Mouse (Mus musculus) cerebellum, adult 2 months (tissue): ENCODE measurements around the gene Lpcat2b. TPM values are rescaled to one million over a fixed set of nuclear protein-coding genes. Genes with fewer than 3 reads are reported as not detected.

ENCODE experiments used
- DNase-seq, 2 experiments: peaks; one replicate each; pipeline ENCODE4 v3.0.0; 2021
- H3K27ac ChIP-seq: fragments of 200-500 bp; 2 replicates; pipeline ENCODE4 v1.5.1; 2012; ENCODE audit warnings: low read length, control low read depth, inconsistent platforms; ENCODE audit not compliant: insufficient read depth
- H3K27me3 ChIP-seq: fragments of 200-500 bp; 2 replicates; pipeline ENCODE4 v1.6.1; 2012; ENCODE audit warnings: inconsistent platforms, mild to moderate bottlenecking, low read length, moderate library complexity; ENCODE audit not compliant: control insufficient read depth, insufficient read depth
- H3K4me1 ChIP-seq: fragments of 200-500 bp; 2 replicates; pipeline ENCODE4 v1.6.1; 2011; ENCODE audit warnings: low read length; ENCODE audit not compliant: control insufficient read depth, insufficient read depth
- H3K4me3 ChIP-seq: fragments of 200-500 bp; replicated peaks from 2 replicates; pipeline ENCODE3; 2011; ENCODE audit warnings: mild to moderate bottlenecking, low read depth, low read length, control low read depth; ENCODE audit not compliant: insufficient read depth
- CTCF ChIP-seq: fragments of 200-500 bp; IDR thresholded peaks from 2 replicates; pipeline ENCODE4 v1.5.1; 2011; ENCODE audit warnings: low read depth, mild to moderate bottlenecking, control low read depth, low read length, moderate library complexity, borderline replicate concordance; ENCODE audit not compliant: insufficient read depth
- POLR2A ChIP-seq: fragments of 200-500 bp; IDR thresholded peaks from 2 replicates; pipeline ENCODE4 v1.6.1; 2011; ENCODE audit warnings: low read length, control low read depth, borderline replicate concordance; ENCODE audit not compliant: insufficient read depth
- WGBS: fragments of 180-500 bp; shearing (Covaris S2); methylation state at CpG from one replicate; pipeline ENCODE4 v1.1.7; 2018; 5-methylcytosine and 5-hydroxymethylcytosine counted together
- polyA plus RNA-seq: library from polyadenylated mRNA; depleted of rRNA; stranded (reverse); fragments of >200 nt; gene quantifications from 2 replicates; pipeline ENCODE4 v1.2.3, GENCODE M21; 2012; rRNA removed

The Lpcat2b gene
- polyA plus RNA-seq, 1 experiment, result 0.05 TPM

- TF ChIP-seq CTCF (no peak), POLR2A (no peak)
- no peaks in the 10 kb centered on the region for H3K4me1 ChIP-seq
- peak in 1 of 2 experiments; percentile 13 for DNase-seq
- no peak overlapping the region for H3K27ac ChIP-seq
- no peak overlapping the region for H3K4me3 ChIP-seq
- H3K27me3 ChIP-seq, result no peaks in the 10 kb centered on the region
- WGBS, result 77% methylated on average over 5 of the region's 5 CpGs
These were observed 18.9 kb downstream of the Lpcat2b start for GRCm38 (mm10) chr5:107450299-107450698.

- Histone ChIP-seq H3K27ac (no peak overlapping the region), H3K4me1 (no peaks in the 10 kb centered on the region), H3K4me3 (no peak overlapping the region), H3K27me3 (no peaks in the 10 kb centered on the region)
- no peak for TF ChIP-seq POLR2A
- TF ChIP-seq CTCF, result no peak
- DNase-seq, result no peak
- WGBS, result 94% methylated on average over 4 of the region's 4 CpGs
These were observed 31.1 kb downstream of the Lpcat2b start for GRCm38 (mm10) chr5:107462147-107463076.

GRCm38 (mm10) chr5:107466501-107466900, 35.2 kb downstream of the Lpcat2b start:
- Histone ChIP-seq H3K4me1 (no peaks in the 10 kb centered on the region), H3K27ac (no peak overlapping the region), H3K27me3 (no peaks in the 10 kb centered on the region), H3K4me3 (no peak overlapping the region)
- DNase-seq, result no peak
- 42% methylated on average over 5 of the region's 5 CpGs for WGBS
- TF ChIP-seq POLR2A (no peak), CTCF (no peak)

- Histone ChIP-seq H3K27me3 (no peaks in the 10 kb centered on the region), H3K4me1 (no peaks in the 10 kb centered on the region), H3K4me3 (no peak overlapping the region), H3K27ac (no peak overlapping the region)
- WGBS, result 78% methylated on average over 4 of the region's 4 CpGs
- DNase-seq, result no peak
- no peak for TF ChIP-seq CTCF
- TF ChIP-seq POLR2A, result no peak
These were observed 35.7 kb downstream of the Lpcat2b start for GRCm38 (mm10) chr5:107467098-107467497.

- Histone ChIP-seq H3K27ac (no peak overlapping the region), H3K4me3 (no peak overlapping the region), H3K4me1 (no peaks in the 10 kb centered on the region), H3K27me3 (no peaks in the 10 kb centered on the region)
- TF ChIP-seq POLR2A (no peak), CTCF (no peak)
- WGBS, result 80% methylated on average over 10 of the region's 10 CpGs
- no peak for DNase-seq
These were observed 39.4 kb downstream of the Lpcat2b start for GRCm38 (mm10) chr5:107470600-107471329.

- DNase-seq, result no peak
- Histone ChIP-seq H3K4me3 (no peak overlapping the region), H3K27me3 (no peaks in the 10 kb centered on the region), H3K4me1 (no peaks in the 10 kb centered on the region), H3K27ac (no peak overlapping the region)
- 94% methylated on average over 2 of the region's 2 CpGs for WGBS
- TF ChIP-seq POLR2A (no peak), CTCF (no peak)
These were observed 48.8 kb downstream of the Lpcat2b start for GRCm38 (mm10) chr5:107480194-107480593.

Other genes starting within 250 kb of the Lpcat2b start
- 11.5 and 12.5 TPM in 2 replicates for gene Tgfbr3, start 141.9 kb upstream of the Lpcat2b start, polyA plus RNA-seq
- gene Brdt, start 100.4 kb upstream of the Lpcat2b start, polyA plus RNA-seq, result 9.2 and 10.7 TPM in 2 replicates
- gene Ephx4, start 28.8 kb upstream of the Lpcat2b start, polyA plus RNA-seq, result 34.8 and 36.4 TPM in 2 replicates
- gene Btbd8, start 6.4 kb downstream of the Lpcat2b start, polyA plus RNA-seq, result 32.9 and 33.6 TPM in 2 replicates
- gene Gm42669, start 76.1 kb downstream of the Lpcat2b start, polyA plus RNA-seq, result 0.23 and 0.46 TPM in 2 replicates
- 0.21 and 0.32 TPM in 2 replicates for gene 1700028K03Rik, start 103.2 kb downstream of the Lpcat2b start, polyA plus RNA-seq
- 12.5 and 13.4 TPM in 2 replicates for gene Rpap2, start 165.8 kb downstream of the Lpcat2b start, polyA plus RNA-seq
- gene Glmn, start 166.3 kb downstream of the Lpcat2b start, polyA plus RNA-seq, result 16.3 and 16.8 TPM in 2 replicates